Mouse (Mus musculus) erythroblast, embryonic 14.5 days (primary cell): Measurements from ENCODE around the gene Sc5d.

Experiments used
- GATA1 ChIP-seq: IDR thresholded peaks from 2 replicates; pipeline ENCODE4 v1.6.1; 2012; ENCODE audit warnings: low read length, inconsistent platforms, mixed read lengths
- TAL1 ChIP-seq: IDR thresholded peaks from 3 replicates; pipeline ENCODE4 v1.6.1; 2012; ENCODE audit warnings: low read length, inconsistent platforms, mixed read lengths

DNA sequence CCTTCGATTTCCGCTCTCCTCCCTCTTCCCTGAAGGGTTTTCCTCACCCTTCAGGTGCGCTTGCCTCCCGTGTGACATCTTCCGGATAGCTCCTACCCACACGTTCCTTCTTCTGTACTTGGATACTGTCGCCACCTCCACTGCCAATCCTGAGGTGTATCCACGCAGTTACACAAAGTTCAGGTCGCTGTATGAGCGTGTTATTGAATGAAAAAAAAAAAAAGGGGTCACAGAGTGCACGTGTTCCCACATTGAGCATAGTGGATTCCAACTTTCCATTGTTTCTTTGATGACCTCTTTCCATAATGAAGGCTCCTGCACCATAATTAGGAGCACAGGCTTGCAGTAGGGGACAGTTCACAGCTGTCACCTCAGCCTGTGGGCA lies 11.7 kb upstream of the Sc5d start:
- no peak for TF ChIP-seq TAL1
- TF ChIP-seq GATA1: no peak
